Mouse (Mus musculus) lung, postnatal 0 days (tissue): ENCODE measurements around the gene Noxa1.

ENCODE experiments used
- CTCF ChIP-seq: IDR thresholded peaks from 2 replicates; pipeline ENCODE4 v1.5.1; 2016; ENCODE audit warnings: antibody characterized with exemption, mild to moderate bottlenecking
- EP300 ChIP-seq: IDR thresholded peaks from 2 replicates; pipeline ENCODE4 v1.6.1; 2016; ENCODE audit warnings: antibody characterized with exemption, mild to moderate bottlenecking, control low read depth

- TF ChIP-seq CTCF (no peak), EP300 (no peak)
Observed at GRCm38 (mm10) chr2:25055409-25056155, 39.4 kb downstream of the Noxa1 start.
